Mouse (Mus musculus): ENCODE data around the gene Csk. TPM values are rescaled to one million over a fixed set of nuclear protein-coding genes. Genes with fewer than 3 reads are reported as not detected.

The Csk gene
- polyA plus RNA-seq, 1 experiment = 79.3 TPM

DNA sequence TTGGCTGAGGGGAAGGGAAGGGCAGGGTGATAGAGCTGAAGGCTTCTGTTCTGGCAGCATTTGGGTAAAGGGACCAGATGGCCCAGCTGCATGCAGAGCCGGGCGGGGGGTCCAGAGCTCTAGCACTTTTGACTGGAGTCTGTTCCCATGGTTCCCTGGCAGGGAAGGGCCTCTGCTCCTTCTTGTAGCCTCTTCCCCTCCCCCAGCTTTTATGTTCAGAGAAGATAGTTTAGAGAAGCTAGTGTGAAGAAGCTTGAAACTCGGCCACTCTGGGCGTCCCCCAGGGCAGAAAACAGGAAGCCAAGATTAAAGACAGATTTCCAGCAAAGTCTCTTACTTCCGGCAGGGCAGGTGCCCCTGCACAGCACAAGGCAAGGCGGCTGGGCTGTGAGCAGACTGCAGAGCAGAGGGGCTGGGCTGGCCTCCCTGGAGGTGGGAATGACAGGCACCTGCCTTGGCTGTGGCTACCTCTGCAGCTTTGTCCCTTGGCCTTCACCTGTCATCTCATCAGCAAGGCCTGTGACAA lies 2.6 kb downstream of the Csk start:
- DNase-seq = no peak

DNA sequence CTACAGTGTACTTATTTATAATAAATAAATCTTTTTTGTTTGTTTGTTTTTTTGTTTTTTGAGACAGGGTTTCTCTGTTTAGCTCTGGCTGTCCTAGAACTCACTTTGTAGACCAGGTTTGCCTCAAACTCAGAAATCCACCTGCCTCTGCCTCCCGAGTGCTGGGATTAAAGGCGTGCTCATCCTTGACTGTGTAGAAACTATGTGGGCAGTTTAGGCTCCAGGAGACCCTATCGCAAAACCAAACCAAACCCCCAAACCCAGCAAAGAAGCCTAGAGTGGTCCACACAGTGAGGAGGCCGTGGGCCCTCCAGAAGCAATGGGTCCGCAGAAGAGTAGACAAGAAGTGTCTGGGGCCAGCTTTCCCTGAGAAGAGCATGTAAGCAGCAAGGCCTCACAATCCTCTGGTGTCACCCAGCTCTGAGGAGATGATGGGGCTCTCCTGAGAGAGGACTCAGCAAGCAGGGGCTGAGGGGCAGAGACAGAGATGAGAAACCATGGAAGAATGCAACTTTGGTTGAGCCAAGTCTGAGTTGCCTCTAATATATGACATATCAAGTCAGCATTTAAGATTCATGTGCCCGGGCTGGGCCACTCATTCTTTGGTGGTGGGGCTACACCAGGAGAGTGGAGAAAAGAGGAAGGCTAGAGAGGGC lies 3.2 kb downstream of the Csk start:
- TF ChIP-seq POLR2A (IDR thresholded peaks at IDR 0.05; ENCODE audit: borderline replicate concordance, extremely low read depth, low read depth, low read length) = no peak
- TF ChIP-seq CTCF (IDR thresholded peaks at IDR 0.05; ENCODE audit: insufficient read depth, low read length) = no peak
- 86% methylated on average over 6 of the region's 6 CpGs for WGBS
- DNase-seq = no peak
- peaks cover 2% of the 10 kb centered on the region for H3K4me1 ChIP-seq (ENCODE audit: control insufficient read depth, insufficient read depth, low read length)
- H3K4me3 ChIP-seq (replicated peaks; ENCODE audit: extremely low read depth, low read depth, low read length) = no peak overlapping the region

More for the DNA sequence above, 2.6 kb downstream of the Csk start:
- Histone ChIP-seq H3K4me3 (replicated peaks; ENCODE audit: extremely low read depth, low read depth, low read length) (no peak overlapping the region), H3K4me1 (ENCODE audit: control insufficient read depth, insufficient read depth, low read length) (peaks cover under 1% of the 10 kb centered on the region)
- WGBS = 33% methylated on average over 6 of the region's 6 CpGs
- no peak for TF ChIP-seq CTCF (IDR thresholded peaks at IDR 0.05; ENCODE audit: insufficient read depth, low read length)
- TF ChIP-seq POLR2A (IDR thresholded peaks at IDR 0.05; ENCODE audit: borderline replicate concordance, extremely low read depth, low read depth, low read length) = no peak

GRCm38 (mm10) chr9:57647286-57648108 lies 5.9 kb downstream of the Csk start:
- no peak for DNase-seq
- WGBS = 66% methylated on average over 4 of the region's 4 CpGs
- Histone ChIP-seq H3K4me3 (replicated peaks; ENCODE audit: extremely low read depth, low read depth, low read length) (no peak overlapping the region), H3K4me1 (ENCODE audit: control insufficient read depth, insufficient read depth, low read length) (peaks cover 5% of the 10 kb centered on the region)
- no peak for TF ChIP-seq POLR2A (IDR thresholded peaks at IDR 0.05; ENCODE audit: borderline replicate concordance, extremely low read depth, low read depth, low read length)
- TF ChIP-seq CTCF (IDR thresholded peaks at IDR 0.05; ENCODE audit: insufficient read depth, low read length) = no peak

GRCm38 (mm10) chr9:57646551-57647103 lies 6.8 kb downstream of the Csk start:
- 58% methylated on average over 12 of the region's 12 CpGs for WGBS
- TF ChIP-seq POLR2A (IDR thresholded peaks at IDR 0.05; ENCODE audit: borderline replicate concordance, extremely low read depth, low read depth, low read length) (no peak), CTCF (IDR thresholded peaks at IDR 0.05; ENCODE audit: insufficient read depth, low read length) (no peak)
- DNase-seq = no peak
- Histone ChIP-seq H3K4me3 (replicated peaks; ENCODE audit: extremely low read depth, low read depth, low read length) (no peak overlapping the region), H3K4me1 (ENCODE audit: control insufficient read depth, insufficient read depth, low read length) (peaks cover 7% of the 10 kb centered on the region)

GRCm38 (mm10) chr9:57644944-57645893 lies 8.2 kb downstream of the Csk start:
- TF ChIP-seq POLR2A (IDR thresholded peaks at IDR 0.05; ENCODE audit: borderline replicate concordance, extremely low read depth, low read depth, low read length) (peak; percentile 71; the same call in 1 of the 2 replicates), CTCF (IDR thresholded peaks at IDR 0.05; ENCODE audit: insufficient read depth, low read length) (peak; percentile 69)
- under 1% methylated on average over 66 of the region's 85 CpGs for WGBS
- peak overlapping the region; percentile 93 for H3K4me3 ChIP-seq (replicated peaks; ENCODE audit: extremely low read depth, low read depth, low read length)
- DNase-seq = peak; percentile 95
- peaks cover 18% of the 10 kb centered on the region for H3K4me1 ChIP-seq (ENCODE audit: control insufficient read depth, insufficient read depth, low read length)

DNA sequence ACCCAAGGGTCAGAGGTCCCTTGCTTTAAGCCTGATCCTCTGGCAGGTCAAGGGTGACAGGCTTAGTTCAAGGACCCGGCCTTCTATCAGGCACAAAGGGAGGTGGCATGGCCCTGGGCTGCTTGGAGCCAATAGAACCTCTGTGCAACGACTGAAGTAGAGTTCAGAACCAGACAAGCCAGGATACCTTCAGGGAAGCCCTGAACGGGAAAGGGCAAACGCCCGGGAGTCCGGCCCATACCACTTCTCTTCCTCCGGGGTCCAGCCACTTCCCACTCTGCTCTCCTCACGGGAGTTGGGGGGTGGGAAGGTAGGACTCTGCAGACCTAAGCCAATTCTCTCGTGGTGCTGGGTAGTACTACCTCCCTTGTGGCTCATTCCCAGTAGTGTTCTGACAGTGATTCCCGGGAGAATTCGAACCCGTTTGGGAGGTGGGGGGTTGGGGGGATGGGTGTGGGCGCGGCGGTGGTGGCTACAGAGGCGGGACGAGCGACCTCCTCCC lies 8.9 kb downstream of the Csk start:
- peaks cover 25% of the 10 kb centered on the region for H3K4me1 ChIP-seq (ENCODE audit: control insufficient read depth, insufficient read depth, low read length)
- no peak for DNase-seq
- WGBS = 2% methylated on average over 18 of the region's 18 CpGs
- peak overlapping the region; percentile 93 for H3K4me3 ChIP-seq (replicated peaks; ENCODE audit: extremely low read depth, low read depth, low read length)
- TF ChIP-seq CTCF (IDR thresholded peaks at IDR 0.05; ENCODE audit: insufficient read depth, low read length) (no peak), POLR2A (IDR thresholded peaks at IDR 0.05; ENCODE audit: borderline replicate concordance, extremely low read depth, low read depth, low read length) (0 out of 2 replicates have a peak, but pooled peaks have one; percentile 12)

GRCm38 (mm10) chr9:57643856-57644180 lies 9.6 kb downstream of the Csk start:
- 21% methylated on average over 7 of the region's 7 CpGs for WGBS
- peaks cover 32% of the 10 kb centered on the region for H3K4me1 ChIP-seq (ENCODE audit: control insufficient read depth, insufficient read depth, low read length)
- peak overlapping the region; percentile 30 for H3K4me3 ChIP-seq (replicated peaks; ENCODE audit: extremely low read depth, low read depth, low read length)
- TF ChIP-seq POLR2A (IDR thresholded peaks at IDR 0.05; ENCODE audit: borderline replicate concordance, extremely low read depth, low read depth, low read length) = no peak
- no peak for TF ChIP-seq CTCF (IDR thresholded peaks at IDR 0.05; ENCODE audit: insufficient read depth, low read length)
- DNase-seq = no peak

GRCm38 (mm10) chr9:57643169-57643855 lies 10.1 kb downstream of the Csk start:
- TF ChIP-seq POLR2A (IDR thresholded peaks at IDR 0.05; ENCODE audit: borderline replicate concordance, extremely low read depth, low read depth, low read length) = no peak
- no peak for TF ChIP-seq CTCF (IDR thresholded peaks at IDR 0.05; ENCODE audit: insufficient read depth, low read length)
- WGBS = 46% methylated on average over 9 of the region's 9 CpGs
- peaks cover 37% of the 10 kb centered on the region for H3K4me1 ChIP-seq (ENCODE audit: control insufficient read depth, insufficient read depth, low read length)
- H3K4me3 ChIP-seq (replicated peaks; ENCODE audit: extremely low read depth, low read depth, low read length) = peak overlapping the region; percentile 30
- DNase-seq = no peak

All from lung, adult 2 months (tissue).